Mouse (Mus musculus): ENCODE results near the gene Foxp1. TPM values are rescaled to one million over a fixed set of nuclear protein-coding genes. Genes with fewer than 3 reads are reported as not detected.

Gene Foxp1
- polyA plus RNA-seq, 1 experiment from 2014 or later = 39.3 TPM

DNA sequence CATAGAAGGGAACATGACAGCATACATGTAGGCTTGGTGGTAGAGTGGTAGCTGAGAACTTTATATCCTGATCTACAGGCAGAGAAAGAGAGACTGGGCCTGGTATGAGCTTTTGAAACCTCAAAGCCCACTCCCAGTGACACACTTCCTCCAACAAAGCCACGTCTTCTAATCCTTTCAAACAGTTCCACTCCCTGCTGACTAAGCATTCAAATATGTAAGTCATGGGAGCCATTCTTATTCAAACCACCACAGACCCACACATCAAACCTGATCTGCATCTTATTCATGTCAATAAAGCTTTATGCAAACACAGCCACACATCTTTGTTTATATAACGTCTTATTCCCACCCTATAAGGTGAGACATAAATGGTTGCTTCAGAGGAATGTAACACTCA lies 646.1 kb downstream of the Foxp1 start:
- in situ Hi-C loops (cut with MboI; ENCODE audit: low pct_unique_long_range_greater_than_20kb) = no loop called here
- no peak for ATAC-seq
- no peak for DNase-seq (ENCODE audit: low read depth, low spot score)
- POLR2A ChIA-PET = interaction anchor here (0.5 kb wide), 1 partner anchor 419 kb away, joined by 4 read pairs; no protein-coding TSS in a partner anchor
- TF ChIP-seq CTCF (IDR thresholded peaks at IDR 0.05) = no peak
- CTCF ChIA-PET = interaction anchor here (1.4 to 1.7 kb wide), 2 partner anchors 9 to 12 kb away, joined by 4 to 7 read pairs; no protein-coding TSS in a partner anchor
- no peaks in the 10 kb centered on the region for H3K27me3 ChIP-seq

Other genes starting within 250 kb of the Foxp1 start
- gene Eif4e3, start 144.1 kb upstream of the Foxp1 start, polyA plus RNA-seq (2021) = 12.4 TPM
- 0.15 TPM for gene Gm20696, start 144.1 kb upstream of the Foxp1 start, polyA plus RNA-seq (2021)
- gene Gpr27, start 170.0 kb upstream of the Foxp1 start, polyA plus RNA-seq (2021) = 11.2 TPM
- gene Prok2, start 203.7 kb upstream of the Foxp1 start, polyA plus RNA-seq (2021) = not detected

Measured in Patski (cell line).